Mouse (Mus musculus): ENCODE measurements around the gene Gin1. TPM values are rescaled to one million over a fixed set of nuclear protein-coding genes. Genes with fewer than 3 reads are reported as not detected.

Gin1 gene
- polyA plus RNA-seq, 1 experiment = 3.2 TPM

DNA sequence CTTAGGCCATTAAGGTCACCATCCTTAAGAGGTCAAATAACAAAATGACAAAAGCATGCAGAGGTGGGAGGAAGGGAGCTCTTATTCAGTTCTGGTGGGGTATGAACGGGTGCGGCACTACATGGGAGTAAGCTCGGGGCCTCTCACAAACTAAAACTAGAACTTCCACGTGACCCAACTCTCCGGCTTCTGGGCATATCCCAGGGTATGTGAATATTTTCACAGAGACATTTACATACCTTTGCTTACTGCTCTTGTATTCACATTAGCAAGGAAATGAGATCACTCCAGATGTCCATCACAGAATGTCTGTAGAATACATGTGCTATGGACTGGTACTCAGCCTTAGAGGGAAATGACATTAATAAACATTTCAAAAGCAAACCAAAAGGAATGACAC is 1.8 kb downstream of the Gin1 start:
- H3K4me3 ChIP-seq (ENCODE audit: insufficient read depth, poor library complexity, severe bottlenecking) = no peak overlapping the region
- H3K79me2 ChIP-seq (ENCODE audit: control insufficient read depth, insufficient read depth) = peaks cover 62% of the 10 kb centered on the region
- TF ChIP-seq CTCF (IDR thresholded peaks at IDR 0.05; ENCODE audit: control insufficient read depth, insufficient read depth, insufficient read length) = no peak
- no peak for TF ChIP-seq USF1 (IDR thresholded peaks at IDR 0.05; ENCODE audit: low read depth)
- TF ChIP-seq MYOD1 (IDR thresholded peaks at IDR 0.05; ENCODE audit: control insufficient read depth, insufficient read length, low read depth) = no peak
- no peak for TF ChIP-seq MYOG (IDR thresholded peaks at IDR 0.05; ENCODE audit: control insufficient read depth, extremely low read depth, insufficient read length)
- no peak for TF ChIP-seq CEBPB (IDR thresholded peaks at IDR 0.05; ENCODE audit: low read depth)
- TF ChIP-seq MAX (IDR thresholded peaks at IDR 0.05) = no peak
- TF ChIP-seq FOSL1 (IDR thresholded peaks at IDR 0.05; ENCODE audit: insufficient read depth, low read length, poor library complexity, severe bottlenecking) = no peak
- H3K79me3 ChIP-seq (ENCODE audit: low read depth) = peaks cover 32% of the 10 kb centered on the region
- no peaks in the 10 kb centered on the region for H3K36me3 ChIP-seq (ENCODE audit: control insufficient read depth, insufficient read depth)
- H3ac ChIP-seq (ENCODE audit: control insufficient read depth, insufficient read length, low read depth) = no peak overlapping the region
- no peaks in the 10 kb centered on the region for H3K27me3 ChIP-seq (ENCODE audit: control insufficient read depth, insufficient read depth, insufficient read length)

DNA sequence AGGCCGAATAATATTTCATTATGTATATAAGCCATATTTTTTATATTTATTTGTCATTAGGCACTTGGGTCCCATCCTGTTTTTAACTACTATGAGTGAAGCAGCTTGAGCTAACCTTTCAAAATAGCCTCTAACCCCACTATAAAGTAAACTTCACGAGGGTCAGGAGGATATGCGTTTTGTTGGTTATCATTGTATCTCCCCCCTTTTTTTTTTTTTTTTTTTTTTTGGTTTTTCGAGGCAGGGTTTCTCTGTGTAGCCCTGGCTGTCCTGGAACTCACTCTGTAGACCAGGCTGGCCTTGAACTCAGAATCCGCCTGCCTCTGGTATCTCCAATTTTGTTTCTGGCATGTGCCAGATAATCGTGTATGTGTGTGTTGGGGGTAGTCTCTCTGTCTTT is 3.4 kb downstream of the Gin1 start:
- Histone ChIP-seq H3K4me3 (ENCODE audit: insufficient read depth, poor library complexity, severe bottlenecking) (no peak overlapping the region), H3K36me3 (ENCODE audit: control insufficient read depth, insufficient read depth) (no peaks in the 10 kb centered on the region), H3K79me2 (ENCODE audit: control insufficient read depth, insufficient read depth) (peaks cover 46% of the 10 kb centered on the region), H3K27me3 (ENCODE audit: control insufficient read depth, insufficient read depth, insufficient read length) (no peaks in the 10 kb centered on the region), H3K79me3 (ENCODE audit: low read depth) (peaks cover 19% of the 10 kb centered on the region), H3ac (ENCODE audit: control insufficient read depth, insufficient read length, low read depth) (no peak overlapping the region)
- no peak for TF ChIP-seq MAX (IDR thresholded peaks at IDR 0.05)
- TF ChIP-seq CEBPB (IDR thresholded peaks at IDR 0.05; ENCODE audit: low read depth) = no peak
- no peak for TF ChIP-seq USF1 (IDR thresholded peaks at IDR 0.05; ENCODE audit: low read depth)
- TF ChIP-seq CTCF (IDR thresholded peaks at IDR 0.05; ENCODE audit: control insufficient read depth, insufficient read depth, insufficient read length) = no peak
- TF ChIP-seq MYOG (IDR thresholded peaks at IDR 0.05; ENCODE audit: control insufficient read depth, extremely low read depth, insufficient read length) = no peak
- TF ChIP-seq FOSL1 (IDR thresholded peaks at IDR 0.05; ENCODE audit: insufficient read depth, low read length, poor library complexity, severe bottlenecking) = no peak
- TF ChIP-seq MYOD1 (IDR thresholded peaks at IDR 0.05; ENCODE audit: control insufficient read depth, insufficient read length, low read depth) = no peak

DNA sequence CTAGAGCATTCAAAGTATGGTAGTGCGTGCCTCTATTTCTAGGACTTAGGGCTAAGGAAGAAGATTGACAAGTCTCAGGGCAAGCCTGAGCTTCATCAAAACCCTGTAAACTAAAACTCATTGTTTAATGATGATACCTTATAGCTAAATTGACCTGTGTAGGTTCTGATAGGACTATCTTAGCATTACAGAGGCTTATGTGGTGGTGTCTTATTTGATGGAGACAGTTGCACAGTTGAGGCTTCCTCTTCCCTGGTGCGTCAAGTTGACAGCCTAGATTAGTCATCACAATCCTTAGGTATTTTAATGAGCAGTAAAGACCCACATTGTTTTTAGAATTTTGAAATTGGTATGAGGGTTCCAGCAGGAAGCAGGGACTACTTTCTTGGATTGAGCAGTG is 4.0 kb downstream of the Gin1 start:
- H3K4me3 ChIP-seq (ENCODE audit: insufficient read depth, poor library complexity, severe bottlenecking) = no peak overlapping the region
- H3K27me3 ChIP-seq (ENCODE audit: control insufficient read depth, insufficient read depth, insufficient read length) = no peaks in the 10 kb centered on the region
- TF ChIP-seq MYOD1 (IDR thresholded peaks at IDR 0.05; ENCODE audit: control insufficient read depth, insufficient read length, low read depth) = no peak
- TF ChIP-seq CTCF (IDR thresholded peaks at IDR 0.05; ENCODE audit: control insufficient read depth, insufficient read depth, insufficient read length) = no peak
- no peak for TF ChIP-seq USF1 (IDR thresholded peaks at IDR 0.05; ENCODE audit: low read depth)
- TF ChIP-seq MYOG (IDR thresholded peaks at IDR 0.05; ENCODE audit: control insufficient read depth, extremely low read depth, insufficient read length) = no peak
- TF ChIP-seq FOSL1 (IDR thresholded peaks at IDR 0.05; ENCODE audit: insufficient read depth, low read length, poor library complexity, severe bottlenecking) = no peak
- no peak for TF ChIP-seq CEBPB (IDR thresholded peaks at IDR 0.05; ENCODE audit: low read depth)
- H3K79me3 ChIP-seq (ENCODE audit: low read depth) = peaks cover 14% of the 10 kb centered on the region
- no peaks in the 10 kb centered on the region for H3K36me3 ChIP-seq (ENCODE audit: control insufficient read depth, insufficient read depth)
- H3ac ChIP-seq (ENCODE audit: control insufficient read depth, insufficient read length, low read depth) = no peak overlapping the region
- H3K79me2 ChIP-seq (ENCODE audit: control insufficient read depth, insufficient read depth) = peaks cover 39% of the 10 kb centered on the region

DNA sequence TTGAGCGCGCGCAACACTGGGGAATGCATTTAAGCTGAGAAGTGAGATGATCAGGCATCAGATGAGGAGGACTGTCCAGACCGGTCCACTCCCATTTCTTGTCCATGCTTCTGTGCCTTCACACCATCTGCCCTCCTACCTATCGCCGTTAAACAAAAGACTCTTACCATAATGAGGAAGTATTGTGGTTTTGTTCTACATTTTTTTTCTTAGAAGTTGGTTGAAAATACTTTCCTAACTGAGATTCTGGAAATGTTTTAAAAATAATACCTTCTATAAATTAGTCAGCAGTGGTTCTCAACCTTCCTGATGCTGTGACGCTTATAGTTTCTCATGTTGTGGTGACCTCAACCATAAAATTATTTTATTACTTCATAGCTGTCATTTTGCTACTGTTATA is 11.7 kb downstream of the Gin1 start:
- TF ChIP-seq MYOD1 (IDR thresholded peaks at IDR 0.05; ENCODE audit: control insufficient read depth, insufficient read length, low read depth) = no peak
- TF ChIP-seq CTCF (IDR thresholded peaks at IDR 0.05; ENCODE audit: control insufficient read depth, insufficient read depth, insufficient read length) = no peak
- no peak for TF ChIP-seq FOSL1 (IDR thresholded peaks at IDR 0.05; ENCODE audit: insufficient read depth, low read length, poor library complexity, severe bottlenecking)
- TF ChIP-seq CEBPB (IDR thresholded peaks at IDR 0.05; ENCODE audit: low read depth) = no peak
- TF ChIP-seq USF1 (IDR thresholded peaks at IDR 0.05; ENCODE audit: low read depth) = no peak
- TF ChIP-seq MAX (IDR thresholded peaks at IDR 0.05) = no peak
- no peak for TF ChIP-seq MYOG (IDR thresholded peaks at IDR 0.05; ENCODE audit: control insufficient read depth, extremely low read depth, insufficient read length)
- Histone ChIP-seq H3K27me3 (ENCODE audit: control insufficient read depth, insufficient read depth, insufficient read length) (no peaks in the 10 kb centered on the region), H3K36me3 (ENCODE audit: control insufficient read depth, insufficient read depth) (no peaks in the 10 kb centered on the region), H3K79me3 (ENCODE audit: low read depth) (no peaks in the 10 kb centered on the region), H3ac (ENCODE audit: control insufficient read depth, insufficient read length, low read depth) (no peak overlapping the region), H3K79me2 (ENCODE audit: control insufficient read depth, insufficient read depth) (no peaks in the 10 kb centered on the region), H3K4me3 (ENCODE audit: insufficient read depth, poor library complexity, severe bottlenecking) (no peak overlapping the region)

DNA sequence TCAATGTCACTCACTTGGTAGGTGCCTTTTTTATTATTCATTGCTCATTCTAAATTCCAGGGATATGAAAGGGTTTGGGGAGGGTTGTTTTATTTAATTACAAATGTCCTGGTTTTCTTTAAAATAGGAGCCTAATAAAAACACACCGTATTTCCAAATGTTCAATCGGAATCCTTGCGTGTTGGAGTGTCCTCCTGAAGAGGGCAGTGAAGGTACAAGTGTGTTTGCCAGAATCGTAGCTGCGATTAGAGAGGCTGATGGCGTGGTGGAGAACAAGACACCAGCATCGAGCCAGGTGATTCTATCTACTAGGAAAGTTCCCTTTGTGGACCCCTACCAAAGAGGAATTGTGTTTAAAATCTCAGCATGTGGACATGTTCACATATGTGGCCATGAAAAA is 15.0 kb downstream of the Gin1 start:
- Histone ChIP-seq H3K79me3 (ENCODE audit: low read depth) (no peaks in the 10 kb centered on the region), H3K79me2 (ENCODE audit: control insufficient read depth, insufficient read depth) (no peaks in the 10 kb centered on the region), H3ac (ENCODE audit: control insufficient read depth, insufficient read length, low read depth) (no peak overlapping the region), H3K4me3 (ENCODE audit: insufficient read depth, poor library complexity, severe bottlenecking) (no peak overlapping the region), H3K36me3 (ENCODE audit: control insufficient read depth, insufficient read depth) (no peaks in the 10 kb centered on the region), H3K27me3 (ENCODE audit: control insufficient read depth, insufficient read depth, insufficient read length) (no peaks in the 10 kb centered on the region)
- no peak for TF ChIP-seq MYOG (IDR thresholded peaks at IDR 0.05; ENCODE audit: control insufficient read depth, extremely low read depth, insufficient read length)
- no peak for TF ChIP-seq CTCF (IDR thresholded peaks at IDR 0.05; ENCODE audit: control insufficient read depth, insufficient read depth, insufficient read length)
- no peak for TF ChIP-seq USF1 (IDR thresholded peaks at IDR 0.05; ENCODE audit: low read depth)
- TF ChIP-seq MYOD1 (IDR thresholded peaks at IDR 0.05; ENCODE audit: control insufficient read depth, insufficient read length, low read depth) = no peak
- TF ChIP-seq CEBPB (IDR thresholded peaks at IDR 0.05; ENCODE audit: low read depth) = no peak
- TF ChIP-seq FOSL1 (IDR thresholded peaks at IDR 0.05; ENCODE audit: insufficient read depth, low read length, poor library complexity, severe bottlenecking) = no peak
- no peak for TF ChIP-seq MAX (IDR thresholded peaks at IDR 0.05)
